Mouse (Mus musculus) CH12.LX (cell line): ENCODE results near the gene Gdf7.

Experiments used
- CTCF ChIP-seq, 2 experiments: IDR thresholded peaks in 1 of 2; conservative IDR thresholded peaks in 1 of 2; 2 replicates each; pipeline ENCODE4 v1.5.1; 2011 to 2012; ENCODE audit warnings: low read depth in 2 of 2, low read length in 2 of 2, improper control_type of control experiment in 1 of 2, inconsistent platforms in 1 of 2, mild to moderate bottlenecking in 1 of 2, moderate library complexity in 1 of 2
- IRF4 ChIP-seq: IDR thresholded peaks from 2 replicates; pipeline ENCODE4 v1.6.1; 2014; ENCODE audit warnings: low read depth, mild to moderate bottlenecking, inconsistent platforms, low read length, improper control_type of control experiment
- JUND ChIP-seq: conservative IDR thresholded peaks from 2 replicates; pipeline ENCODE4 v1.6.1; 2011; ENCODE audit warnings: low read depth, low read length, improper control_type of control experiment
- MAX ChIP-seq: IDR thresholded peaks from 2 replicates; pipeline ENCODE4 v1.6.1; 2011; ENCODE audit warnings: low read length, improper control_type of control experiment
- MYC ChIP-seq: IDR thresholded peaks from 2 replicates; pipeline ENCODE4 v1.6.1; 2011; ENCODE audit warnings: low read depth, mild to moderate bottlenecking, improper control_type of control experiment, low read length
- POLR2A ChIP-seq: IDR thresholded peaks from 2 replicates; pipeline ENCODE4 v1.6.1; 2011; ENCODE audit warnings: low read depth, mild to moderate bottlenecking, improper control_type of control experiment, low read length
- RAD21 ChIP-seq: IDR thresholded peaks from 2 replicates; pipeline ENCODE4 v1.6.1; 2011; ENCODE audit warnings: low read depth, mild to moderate bottlenecking, low read length, improper control_type of control experiment, moderate library complexity
- SMC3 ChIP-seq: IDR thresholded peaks from 2 replicates; pipeline ENCODE4 v1.6.1; 2011; ENCODE audit warnings: low read depth, low read length, improper control_type of control experiment
- TCF12 ChIP-seq: IDR thresholded peaks from 2 replicates; pipeline ENCODE4 v1.6.1; 2014; ENCODE audit warnings: low read depth, mild to moderate bottlenecking, inconsistent platforms, low read length, improper control_type of control experiment
- USF1 ChIP-seq: IDR thresholded peaks from 2 replicates; pipeline ENCODE4 v1.6.1; 2014; ENCODE audit warnings: low read depth, mild to moderate bottlenecking, inconsistent platforms, low read length, improper control_type of control experiment
- USF2 ChIP-seq: conservative IDR thresholded peaks from 2 replicates; pipeline ENCODE4 v1.6.1; 2011; ENCODE audit warnings: low read depth, low read length, improper control_type of control experiment
- ZC3H11A ChIP-seq: IDR thresholded peaks from 2 replicates; pipeline ENCODE4 v1.6.1; 2012; ENCODE audit warnings: low read depth, mild to moderate bottlenecking, inconsistent platforms, low read length, improper control_type of control experiment
- ZNF384 ChIP-seq: IDR thresholded peaks from 2 replicates; pipeline ENCODE4 v1.6.1; 2012; ENCODE audit warnings: low read depth, low read length, improper control_type of control experiment, inconsistent platforms

GRCm38 (mm10) chr12:8301841-8302431, at the start of gene Gdf7:
- TF ChIP-seq CTCF (conservative IDR thresholded peaks at IDR 0.05 in 1 of 2, IDR thresholded peaks at IDR 0.05 in 1 of 2; ENCODE audit: low read depth in 2 of 2, low read length in 2 of 2) = no peak
- TF ChIP-seq POLR2A = no peak
- TF ChIP-seq TCF12 = no peak
- TF ChIP-seq RAD21 = no peak
- TF ChIP-seq SMC3 = no peak
- TF ChIP-seq IRF4 = no peak
- no peak for TF ChIP-seq MYC
- no peak for TF ChIP-seq USF1
- TF ChIP-seq ZNF384 = no peak
- TF ChIP-seq MAX = no peak
- no peak for TF ChIP-seq USF2
- no peak for TF ChIP-seq ZC3H11A
- TF ChIP-seq JUND = no peak
